In the genomic region with DNA sequence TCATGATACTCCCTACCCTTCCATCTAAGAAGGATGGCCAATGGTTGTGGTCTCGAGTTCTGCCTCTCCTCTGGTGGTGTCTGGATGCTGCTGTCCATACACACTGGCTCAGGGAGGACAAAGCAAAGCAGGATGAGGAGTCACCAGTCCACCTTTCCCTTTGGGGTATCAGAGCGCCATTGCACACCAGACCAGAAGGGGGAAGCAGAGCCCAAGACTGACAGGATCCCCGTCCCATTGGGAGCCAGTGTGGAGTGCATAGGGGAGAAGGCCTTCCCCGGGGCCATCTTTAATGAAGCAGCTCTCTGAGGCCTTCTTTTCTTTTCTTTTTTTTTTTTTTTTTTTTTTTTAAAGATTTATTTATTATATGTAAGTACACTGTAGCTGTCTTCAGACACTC, we compare ENCODE assay signal across 21 mouse cellular contexts. TPM values are rescaled to one million over a fixed set of nuclear protein-coding genes. Genes with fewer than 3 reads are reported as not detected.
DNase-seq lines count a peak whose midpoint lies in the region; ATAC-seq and TF ChIP-seq lines count a peak whose summit lies in the region.
"Had no signal": no experiment of that assay in that cellular context is flagged by ENCODE, and none has a peak within 500 bp of the region (broad histone marks: within the 10 kb centered on the region; RNA-seq: fewer than 3 reads in every experiment).

No protein-coding gene starts in this region.

- H3K9me3 ChIP-seq in kidney, postnatal 0 days (replicated peaks; ENCODE audit: low read length) = no peaks in the 10 kb centered on the region
- no peaks in the 10 kb centered on the region for H3K9me3 ChIP-seq in kidney, embryonic 14.5 days (ENCODE audit: control insufficient read depth, low read length)
- H3K9me3 ChIP-seq in midbrain, embryonic 10.5 days (replicated peaks) = no peaks in the 10 kb centered on the region
- H3K9me3 ChIP-seq: embryonic facial prominence, embryonic 10.5 days; heart, embryonic 13.5 days; liver, embryonic 13.5 days; midbrain, embryonic 15.5 days had no signal

- no peak for DNase-seq in cerebellum, adult 2 months
- no peak for DNase-seq in cerebellum, adult 11-12 months
- no peak for DNase-seq in kidney, postnatal 0 days (ENCODE audit: low spot score)
- no peak for DNase-seq in testis, postnatal 10 days (ENCODE audit: low spot score)
- no peak for DNase-seq in heart, adult 11 months
- DNase-seq in midbrain, embryonic 10.5 days (ENCODE audit: low spot score) = no peak
- DNase-seq: adrenal gland, postnatal 14 days; cerebellum, adult 9-11 months; gastrocnemius, postnatal 14 days; kidney, postnatal 14 days; liver, embryonic 13.5 days; lung, postnatal 36 days; right cerebral cortex, postnatal 25 days; thymus, adult 18-20 months had no signal

- H3K4me2 ChIP-seq in kidney, postnatal 0 days (ENCODE audit: low read length) = no peak overlapping the region
- H3K4me2 ChIP-seq in kidney, embryonic 14.5 days (replicated peaks; ENCODE audit: low read depth, low read length) = no peak overlapping the region
- H3K4me2 ChIP-seq: heart, embryonic 13.5 days; liver, embryonic 13.5 days; midbrain, embryonic 15.5 days had no signal

- H3K27me3 ChIP-seq in cerebellum, adult 2 months (ENCODE audit: control insufficient read depth, insufficient read depth, low read length) = no peaks in the 10 kb centered on the region
- no peaks in the 10 kb centered on the region for H3K27me3 ChIP-seq in kidney, postnatal 0 days (ENCODE audit: insufficient read depth, low read length)
- H3K27me3 ChIP-seq in kidney, embryonic 14.5 days (ENCODE audit: control insufficient read depth, insufficient read depth, low read length) = no peaks in the 10 kb centered on the region
- no peaks in the 10 kb centered on the region for H3K27me3 ChIP-seq in testis, adult 2 months (ENCODE audit: control insufficient read depth, insufficient read depth, low read length)
- H3K27me3 ChIP-seq in midbrain, embryonic 10.5 days (ENCODE audit: low read depth, poor library complexity, severe bottlenecking) = no peaks in the 10 kb centered on the region
- H3K27me3 ChIP-seq: liver, embryonic 13.5 days; midbrain, embryonic 15.5 days had no signal

- no peak overlapping the region for H3K9ac ChIP-seq in kidney, postnatal 0 days (ENCODE audit: low read depth, low read length)
- no peak overlapping the region for H3K9ac ChIP-seq in kidney, embryonic 14.5 days (ENCODE audit: low read depth, low read length)
- H3K9ac ChIP-seq: heart, embryonic 13.5 days; liver, embryonic 13.5 days; midbrain, embryonic 15.5 days had no signal

- no peak overlapping the region for H3K27ac ChIP-seq in cerebellum, adult 2 months (ENCODE audit: insufficient read depth, low read length)
- H3K27ac ChIP-seq in kidney, postnatal 0 days = no peak overlapping the region
- H3K27ac ChIP-seq in kidney, embryonic 14.5 days (ENCODE audit: low read depth, low read length) = no peak overlapping the region
- no peak overlapping the region for H3K27ac ChIP-seq in testis, adult 2 months (ENCODE audit: control insufficient read depth, insufficient read depth, low read depth, low read length)
- H3K27ac ChIP-seq in midbrain, embryonic 10.5 days (replicated peaks) = no peak overlapping the region
- H3K27ac ChIP-seq: embryonic facial prominence, embryonic 10.5 days; heart, embryonic 13.5 days; liver, embryonic 13.5 days; midbrain, embryonic 15.5 days had no signal

- H3K36me3 ChIP-seq in kidney, postnatal 0 days (ENCODE audit: insufficient read depth, low read length) = no peaks in the 10 kb centered on the region
- no peaks in the 10 kb centered on the region for H3K36me3 ChIP-seq in kidney, embryonic 14.5 days (ENCODE audit: control insufficient read depth, insufficient read depth, low read length)
- no peaks in the 10 kb centered on the region for H3K36me3 ChIP-seq in testis, adult 2 months (ENCODE audit: control insufficient read depth, insufficient read depth, low read length)
- no peaks in the 10 kb centered on the region for H3K36me3 ChIP-seq in midbrain, embryonic 10.5 days
- H3K36me3 ChIP-seq: embryonic facial prominence, embryonic 10.5 days; heart, embryonic 13.5 days; liver, embryonic 13.5 days; midbrain, embryonic 15.5 days had no signal

- no peak for ATAC-seq in kidney, postnatal 0 days (replicated peaks; ENCODE audit: low FRiP score, low read depth)
- no peak for ATAC-seq in kidney, embryonic 14.5 days (ENCODE audit: low FRiP score, low TSS enrichment)
- ATAC-seq: inflammation-experienced regulatory T-cells, adult 6 months; midbrain, embryonic 15.5 days had no signal

- no peak overlapping the region for H3K4me3 ChIP-seq in cerebellum, adult 2 months (replicated peaks; ENCODE audit: insufficient read depth, low read depth, low read length)
- no peak overlapping the region for H3K4me3 ChIP-seq in kidney, postnatal 0 days (replicated peaks; ENCODE audit: low read depth, low read length)
- H3K4me3 ChIP-seq in kidney, embryonic 14.5 days (ENCODE audit: low read length) = no peak overlapping the region
- no peak overlapping the region for H3K4me3 ChIP-seq in testis, adult 2 months (ENCODE audit: control insufficient read depth, low read depth, low read length)
- H3K4me3 ChIP-seq in midbrain, embryonic 10.5 days = no peak overlapping the region
- H3K4me3 ChIP-seq: embryonic facial prominence, embryonic 10.5 days; heart, embryonic 13.5 days; liver, embryonic 13.5 days; midbrain, embryonic 15.5 days had no signal

- H3K4me1 ChIP-seq in cerebellum, adult 2 months (ENCODE audit: control insufficient read depth, insufficient read depth, low read length) = no peaks in the 10 kb centered on the region
- H3K4me1 ChIP-seq in kidney, postnatal 0 days (replicated peaks; ENCODE audit: insufficient read depth, low read length) = no peaks in the 10 kb centered on the region
- H3K4me1 ChIP-seq in kidney, embryonic 14.5 days (ENCODE audit: control insufficient read depth, insufficient read depth, low read length) = no peaks in the 10 kb centered on the region
- H3K4me1 ChIP-seq in testis, adult 2 months (ENCODE audit: control insufficient read depth, insufficient read depth, low read length) = no peaks in the 10 kb centered on the region; the same call in 1 of the 2 replicates
- no peaks in the 10 kb centered on the region for H3K4me1 ChIP-seq in midbrain, embryonic 10.5 days
- H3K4me1 ChIP-seq: embryonic facial prominence, embryonic 10.5 days; heart, embryonic 13.5 days; liver, embryonic 13.5 days; midbrain, embryonic 15.5 days had no signal

- WGBS in cerebellum, adult 2 months = 59% methylated on average over 4 of the region's 4 CpGs
- 68% methylated on average over 4 of the region's 4 CpGs for WGBS in kidney, postnatal 0 days
- 75% methylated on average over 4 of the region's 4 CpGs for WGBS in kidney, embryonic 14.5 days
- 63% methylated on average over 4 of the region's 4 CpGs for WGBS in midbrain, embryonic 10.5 days

- peak; percentile 36; the same call in 1 of the 2 replicates for TF ChIP-seq CTCF in cerebellum, adult 2 months (IDR thresholded peaks at IDR 0.05; ENCODE audit: borderline replicate concordance, insufficient read depth, low read depth, low read length)
- TF ChIP-seq CTCF in kidney, postnatal 0 days (IDR thresholded peaks at IDR 0.05; ENCODE audit: low read depth) = peak; percentile 29
- peak; percentile 14; the same call in 1 of the 2 replicates for TF ChIP-seq CTCF in testis, adult 2 months (IDR thresholded peaks at IDR 0.05; ENCODE audit: control insufficient read depth, insufficient read depth, insufficient replicate concordance, low read depth, low read length)

- TF ChIP-seq POLR2A in cerebellum, adult 2 months (IDR thresholded peaks at IDR 0.05; ENCODE audit: borderline replicate concordance, insufficient read depth, low read length) = no peak
- no peak for TF ChIP-seq POLR2A in testis, adult 2 months (IDR thresholded peaks at IDR 0.05; ENCODE audit: control insufficient read depth, low read depth, low read length)

RNA-seq across cellular contexts. Expression of gene Ccdc27, which starts 10.6 kb away (rescaled TPM):
- not detected in 2 replicates for polyA plus RNA-seq in cerebellum, adult 2 months (2012; rRNA removed)
- 0.05 and 0.08 TPM in 2 replicates for polyA plus RNA-seq in kidney, postnatal 0 days (2015; fragmentation: Nextera tagmentation; extraction: Ambion mirVana)
- polyA plus RNA-seq in kidney, embryonic 14.5 days (2014; fragmentation: Nextera tagmentation; extraction: Ambion mirVana) = not detected in 2 replicates
- 51.5 and 55.2 TPM in 2 replicates for polyA plus RNA-seq in testis, adult 2 months (2012; rRNA removed)
- polyA plus RNA-seq in midbrain, embryonic 10.5 days (2016; fragmentation: Nextera tagmentation; extraction: Ambion mirVana) = not detected in 2 replicates
- polyA plus RNA-seq: embryonic facial prominence, embryonic 10.5 days; heart, embryonic 13.5 days; inflammation-experienced regulatory T-cells, adult 6 months; liver, embryonic 13.5 days; midbrain, embryonic 15.5 days; neural tube, embryonic 11.5 days had no signal

RNA-seq across cellular contexts. Expression of gene Smim1, which starts 27.0 kb away (rescaled TPM):
- 35.5 and 39.6 TPM in 2 replicates for polyA plus RNA-seq in cerebellum, adult 2 months (2012; rRNA removed)
- polyA plus RNA-seq in kidney, postnatal 0 days (2015; fragmentation: Nextera tagmentation; extraction: Ambion mirVana) = 98.9 and 100.0 TPM in 2 replicates
- 29.9 and 35.4 TPM in 2 replicates for polyA plus RNA-seq in kidney, embryonic 14.5 days (2014; fragmentation: Nextera tagmentation; extraction: Ambion mirVana)
- 39.8 and 41.1 TPM in 2 replicates for polyA plus RNA-seq in testis, adult 2 months (2012; rRNA removed)
- 18.4 and 21.2 TPM in 2 replicates for polyA plus RNA-seq in midbrain, embryonic 10.5 days (2016; fragmentation: Nextera tagmentation; extraction: Ambion mirVana)

RNA-seq across cellular contexts. Expression of gene Lrrc47, which starts 41.5 kb away (rescaled TPM):
- polyA plus RNA-seq in cerebellum, adult 2 months (2012; rRNA removed) = 44.8 and 45.0 TPM in 2 replicates
- 20.3 and 22.7 TPM in 2 replicates for polyA plus RNA-seq in kidney, postnatal 0 days (2015; fragmentation: Nextera tagmentation; extraction: Ambion mirVana)
- polyA plus RNA-seq in kidney, embryonic 14.5 days (2014; fragmentation: Nextera tagmentation; extraction: Ambion mirVana) = 12.1 and 13.6 TPM in 2 replicates
- polyA plus RNA-seq in testis, adult 2 months (2012; rRNA removed) = 55.1 and 58.8 TPM in 2 replicates
- polyA plus RNA-seq in midbrain, embryonic 10.5 days (2016; fragmentation: Nextera tagmentation; extraction: Ambion mirVana) = 21.3 and 23.0 TPM in 2 replicates

Comparison
In these comparisons a context has a peak if more than half of its experiments do, and no peak if none do; other contexts are left out.
1. RNA of gene Ccdc27, which starts 10.6 kb away (polyA plus RNA-seq): 51.5 to 55.2 TPM in testis, adult 2 months; 0.05 to 0.08 TPM in kidney, postnatal 0 days, not detected in kidney, embryonic 14.5 days, not detected in cerebellum, adult 2 months and not detected in midbrain, embryonic 10.5 days; every median in the first group is over 10 times any median in the second.
2. Peak in every context shown above with its lines, with median percentiles within 50 percentile points of each other: CTCF ChIP-seq.